Mouse (Mus musculus) kidney, adult 2 months (tissue): ENCODE measurements around the gene Usp53.

Experiments
- CTCF ChIP-seq: fragments of 200-500 bp; conservative IDR thresholded peaks from 2 replicates; pipeline ENCODE4 v1.5.1; 2011; ENCODE audit warnings: low read depth, mild to moderate bottlenecking, control low read depth, low read length, moderate library complexity, mixed read lengths; ENCODE audit not compliant: insufficient read depth, insufficient read length
- POLR2A ChIP-seq: fragments of 200-500 bp; IDR thresholded peaks from one replicate; pipeline ENCODE4 v1.6.1; 2011; ENCODE audit warnings: low read depth, low read length, control low read depth

GRCm38 (mm10) chr3:122932466-122932865 is 51.8 kb downstream of the Usp53 start:
- TF ChIP-seq CTCF (no peak), POLR2A (no peak)
